Mouse (Mus musculus) urinary bladder, adult 18-20 months (tissue): ENCODE measurements around the gene Epn3.

ENCODE experiments used
- DNase-seq, 2 experiments: peaks; one replicate each; pipeline ENCODE4 v3.0.0; 2022; ENCODE audit warnings: low spot score in 2 of 2, mixed read lengths in 2 of 2

Epn3 gene

GRCm38 (mm10) chr11:94498093-94498996, 1.4 kb downstream of the Epn3 start:
- peak; percentile 56 to 83 for DNase-seq

DNA sequence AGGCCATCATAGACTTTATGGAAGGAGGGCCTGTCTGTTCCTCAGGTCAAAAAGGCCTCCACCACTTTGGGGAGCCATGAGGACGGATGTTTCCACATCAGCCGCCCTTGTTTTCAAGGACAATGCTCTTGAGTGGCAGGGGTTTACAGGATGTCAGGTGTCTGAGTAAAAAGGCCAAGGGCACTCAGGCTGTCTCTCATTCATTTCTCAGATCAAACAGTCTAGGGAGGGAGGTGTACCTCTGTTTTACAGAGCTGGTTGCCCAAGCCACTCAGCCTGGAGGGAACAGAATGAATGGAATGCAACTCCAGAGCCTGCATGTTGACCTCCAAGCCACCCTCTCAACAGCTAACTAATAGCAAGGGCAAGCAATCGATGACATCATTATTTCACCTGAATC, 4.4 kb downstream of the Epn3 start:
- DNase-seq: no peak

DNA sequence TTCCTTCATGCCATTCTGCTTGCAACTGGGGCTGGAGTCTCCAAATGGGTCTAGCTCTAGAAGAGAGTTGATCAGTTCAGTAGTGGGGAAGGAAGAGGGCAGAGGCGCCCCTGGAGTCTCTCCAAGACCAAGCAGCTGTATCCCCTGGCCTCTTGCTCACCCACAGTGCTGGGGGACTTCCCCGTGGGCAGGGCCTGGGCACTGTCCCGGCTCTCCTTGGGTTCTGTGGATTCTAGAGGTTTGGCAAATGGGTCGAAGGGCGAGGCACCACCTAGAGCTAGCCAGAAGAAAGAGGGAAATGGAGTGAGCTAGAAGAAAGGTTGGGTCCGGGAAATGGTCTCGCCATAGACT, 8.1 kb downstream of the Epn3 start:
- DNase-seq: no peak

DNA sequence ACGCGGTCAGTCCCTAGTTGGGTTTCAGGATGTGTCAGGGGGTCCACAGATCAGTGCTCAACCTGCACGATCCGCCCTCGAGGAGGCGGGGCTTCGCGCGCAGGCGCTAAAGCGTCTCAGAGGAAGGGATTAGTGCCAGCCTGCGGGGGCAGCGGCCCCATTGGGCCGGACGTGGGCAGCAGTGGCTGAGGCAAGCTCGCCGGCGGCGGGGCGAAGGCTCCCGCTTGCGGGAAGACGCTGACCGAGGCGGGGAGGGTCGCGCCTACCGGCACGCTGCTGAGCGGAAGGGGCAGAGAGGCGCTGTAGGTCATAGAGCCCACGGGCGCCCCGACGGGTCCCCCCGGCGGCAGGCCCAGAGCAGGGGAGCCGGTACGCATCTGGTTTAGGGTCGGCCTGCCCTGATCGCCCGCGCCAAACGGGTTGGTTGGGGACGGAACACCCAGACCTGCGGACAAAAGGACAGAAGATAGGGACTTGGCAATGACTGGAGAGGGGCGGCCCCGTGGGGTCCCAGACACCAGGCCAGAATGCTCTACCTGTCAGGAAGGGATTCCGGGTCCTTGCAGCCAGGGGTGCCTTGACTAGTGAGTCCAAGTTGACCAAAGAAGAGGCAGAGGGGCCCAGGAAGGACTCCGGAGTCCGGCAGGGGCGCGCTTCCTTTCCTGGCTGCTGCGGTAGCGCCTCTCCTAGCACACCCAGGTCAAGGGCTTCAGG, 8.6 kb downstream of the Epn3 start:
- no peak for DNase-seq

DNA sequence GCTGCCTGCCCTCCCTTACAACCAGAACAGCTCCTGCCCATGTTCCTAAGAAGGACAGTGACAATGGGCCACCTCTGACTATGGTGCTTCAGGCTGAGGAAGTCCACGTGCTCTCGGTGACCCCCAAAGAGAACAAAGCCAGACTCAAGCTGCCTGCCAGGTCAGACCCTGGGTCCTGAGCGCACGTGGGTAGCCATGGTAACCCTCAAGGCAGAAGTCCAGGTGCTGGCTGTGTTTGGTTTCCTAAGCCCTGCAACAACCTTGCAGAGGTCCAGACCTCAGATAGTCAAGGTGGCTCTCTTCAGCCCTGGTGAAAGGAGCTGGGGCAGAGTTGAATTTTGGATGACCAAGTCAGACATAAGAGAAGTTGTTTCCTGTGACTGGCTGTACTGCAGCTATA, 10.0 kb downstream of the Epn3 start:
- DNase-seq: no peak

DNA sequence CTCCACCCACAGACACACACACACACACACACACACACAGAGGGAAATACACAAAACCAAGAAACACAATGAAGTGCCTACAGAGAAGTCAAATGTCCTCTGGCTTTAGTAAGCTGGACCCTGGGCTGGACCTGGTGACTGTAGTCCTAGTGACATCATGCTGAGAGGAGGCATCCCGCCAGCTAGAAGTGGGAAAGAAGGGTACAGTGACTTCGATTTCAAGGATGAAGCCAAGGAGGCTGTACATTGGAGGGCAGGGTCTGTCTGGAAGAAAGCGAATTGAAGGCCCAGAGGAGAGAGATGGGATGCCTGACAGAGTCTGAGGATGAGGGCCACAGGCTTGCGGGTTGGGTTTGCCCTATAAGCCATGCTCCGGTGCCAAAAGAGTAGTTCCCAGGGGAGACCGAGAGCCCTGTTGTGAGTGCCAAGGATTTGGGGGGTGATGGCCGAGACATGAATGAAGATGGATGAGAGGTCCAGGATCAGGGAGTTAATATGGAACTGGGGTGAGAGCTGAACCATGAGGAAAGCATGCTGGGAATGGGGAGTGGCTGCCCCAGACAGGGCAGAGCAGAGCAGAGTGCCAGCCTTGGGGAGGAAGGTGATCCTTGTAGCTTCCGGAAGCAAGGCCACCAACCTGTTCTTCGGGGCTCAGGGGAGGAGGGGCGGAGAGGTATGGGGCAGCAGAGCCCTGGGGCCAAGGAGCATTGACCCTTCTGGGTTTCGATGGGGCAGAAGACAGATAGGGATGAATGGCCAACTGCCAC, 10.8 kb downstream of the Epn3 start:
- DNase-seq: no peak

DNA sequence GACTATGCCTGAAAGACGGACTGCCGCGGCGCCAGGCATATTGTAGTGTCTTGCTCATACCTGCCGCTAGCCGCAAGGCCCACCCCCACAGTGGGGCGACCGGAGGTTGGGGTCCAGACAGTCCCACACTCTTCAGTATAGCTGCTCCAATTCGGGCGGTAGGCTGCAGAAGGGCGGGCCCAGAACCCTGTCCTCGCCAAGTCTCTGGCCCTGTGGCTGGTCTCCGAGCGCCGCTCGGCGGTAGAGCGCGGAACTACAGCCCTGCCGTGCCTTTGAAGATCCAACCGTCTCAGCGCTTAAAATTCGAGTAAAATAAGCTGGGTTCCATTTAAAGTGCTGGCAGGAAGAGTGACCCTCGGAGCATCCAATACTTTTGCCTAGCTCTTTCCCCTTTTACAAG, 13.8 kb downstream of the Epn3 start, which contains the start of gene Spata20:
Spata20 (minus strand) TSS at position 179 of the 400 bp plus-strand sequence.
- DNase-seq: peak; percentile 75 to 90

DNA sequence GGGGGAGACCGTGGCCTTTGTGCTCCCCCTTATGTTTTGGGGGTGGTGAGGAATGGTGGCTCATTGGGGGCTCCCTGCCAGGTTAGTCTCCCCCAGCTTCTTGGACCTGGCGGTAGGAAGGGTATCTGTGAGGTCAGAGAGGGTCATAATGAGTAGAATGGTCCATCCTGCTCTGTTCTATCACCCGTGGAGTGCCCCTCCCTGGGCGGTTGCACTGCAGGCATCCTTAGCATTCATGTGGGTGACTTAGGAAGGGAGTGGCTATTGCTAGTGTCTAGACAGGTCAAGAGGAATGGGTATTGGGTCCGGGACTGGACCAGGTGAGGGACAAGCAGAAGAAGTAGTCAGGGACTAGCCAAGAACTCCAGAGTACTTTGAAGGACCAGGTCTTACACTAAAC, 14.6 kb downstream of the Epn3 start:
- no peak for DNase-seq

GRCm38 (mm10) chr11:94484636-94485035, 15.1 kb downstream of the Epn3 start:
- no peak for DNase-seq

DNA sequence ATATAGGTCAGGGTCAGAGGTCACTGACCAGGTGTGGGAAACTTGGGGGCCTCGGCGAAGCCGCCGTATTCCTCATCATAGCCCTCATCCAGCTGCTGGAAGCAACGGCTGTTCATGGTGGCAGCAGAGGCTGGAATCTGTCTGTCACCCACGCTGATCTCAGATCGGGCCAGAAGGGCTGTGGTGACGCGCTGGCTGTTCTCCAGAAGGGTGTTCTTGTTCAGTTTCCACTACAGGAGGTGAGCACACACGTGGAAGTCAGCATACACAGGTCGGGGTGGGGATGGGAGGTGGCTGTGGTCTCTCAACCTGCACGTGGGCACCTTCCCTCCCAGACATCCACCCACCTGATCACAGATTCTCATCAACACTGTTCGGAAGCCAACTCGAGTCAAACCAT, 15.9 kb downstream of the Epn3 start:
- no peak for DNase-seq

DNA sequence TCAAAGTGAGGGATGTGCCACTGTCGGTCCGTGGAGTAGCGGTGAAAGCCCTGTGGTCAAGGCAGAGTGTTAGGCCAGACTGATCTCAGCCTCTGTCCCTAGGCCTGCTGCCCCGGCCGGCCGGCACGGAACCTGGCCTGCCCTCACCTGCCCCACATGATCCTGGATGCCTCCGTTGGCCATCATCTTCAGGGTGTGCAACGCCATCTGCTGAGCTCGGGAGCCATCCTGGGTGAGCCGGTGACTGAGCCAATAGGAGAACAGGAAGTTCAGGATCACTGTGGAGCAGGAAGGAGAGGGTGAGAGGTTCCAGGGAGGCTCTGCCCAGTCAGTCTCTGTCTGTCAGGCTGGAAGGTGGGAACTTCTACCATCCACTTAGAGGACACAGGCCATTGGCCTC, 16.3 kb downstream of the Epn3 start:
- DNase-seq: no peak

GRCm38 (mm10) chr11:94482738-94483137, 17.0 kb downstream of the Epn3 start:
- no peak for DNase-seq

DNA sequence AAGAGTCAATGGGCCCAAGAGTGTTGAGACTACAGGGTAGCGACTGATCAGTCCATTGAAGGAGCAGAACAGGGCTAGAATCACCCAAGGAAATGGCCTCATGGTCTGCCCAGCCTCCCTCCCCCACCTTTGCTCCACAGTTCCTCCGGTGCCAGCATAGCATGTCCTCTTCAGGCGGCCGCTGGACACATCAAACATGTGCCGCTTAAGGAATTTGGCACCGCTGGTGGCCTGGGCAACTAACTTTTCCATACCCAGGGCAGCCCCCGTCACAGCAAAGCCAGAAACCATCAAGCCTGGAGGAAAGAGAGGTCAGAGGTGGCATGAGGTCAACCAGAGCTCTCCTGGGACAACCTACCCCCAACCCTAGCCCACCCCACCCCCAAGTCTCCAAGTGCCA, 17.8 kb downstream of the Epn3 start:
- no peak for DNase-seq

DNA sequence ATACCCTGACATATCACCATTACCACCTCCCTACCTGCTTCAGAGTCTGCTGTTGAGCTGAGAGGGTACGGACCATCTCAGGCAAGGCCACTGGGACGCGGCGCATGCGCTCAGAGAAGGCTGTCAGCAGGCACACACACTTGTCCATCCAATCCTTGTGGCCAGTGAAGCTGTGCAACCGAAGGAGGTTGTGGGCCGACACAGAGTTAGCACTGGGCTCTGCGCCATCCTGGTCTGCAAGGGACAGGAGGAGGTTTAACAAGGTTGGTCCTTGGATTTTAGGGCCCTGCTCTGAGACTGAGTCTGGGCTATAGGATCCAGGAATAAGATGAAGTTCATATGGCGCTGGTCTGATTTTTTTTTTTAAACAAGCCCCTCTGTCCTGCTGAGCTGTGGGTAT, 19.4 kb downstream of the Epn3 start:
- DNase-seq: no peak

DNA sequence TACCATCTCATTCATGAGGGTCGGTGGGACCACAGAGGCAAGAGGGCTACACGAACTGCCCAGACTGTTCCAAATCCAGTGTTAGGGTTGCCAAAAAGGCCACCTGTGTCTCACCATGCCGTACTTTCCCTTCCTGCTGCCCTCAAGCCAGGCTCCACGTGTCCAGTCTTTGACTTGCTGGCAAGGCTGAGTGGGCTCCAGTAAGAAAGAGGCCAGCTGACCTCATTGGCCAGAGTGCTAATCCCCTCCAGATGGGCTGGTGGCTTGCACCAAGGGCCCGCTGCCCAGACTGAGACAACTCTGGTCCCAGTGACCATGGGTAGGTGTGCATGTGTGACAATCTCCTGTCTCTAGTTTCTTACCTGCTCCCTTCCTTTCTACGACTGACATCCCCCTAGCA, 22.1 kb downstream of the Epn3 start:
- no peak for DNase-seq

DNA sequence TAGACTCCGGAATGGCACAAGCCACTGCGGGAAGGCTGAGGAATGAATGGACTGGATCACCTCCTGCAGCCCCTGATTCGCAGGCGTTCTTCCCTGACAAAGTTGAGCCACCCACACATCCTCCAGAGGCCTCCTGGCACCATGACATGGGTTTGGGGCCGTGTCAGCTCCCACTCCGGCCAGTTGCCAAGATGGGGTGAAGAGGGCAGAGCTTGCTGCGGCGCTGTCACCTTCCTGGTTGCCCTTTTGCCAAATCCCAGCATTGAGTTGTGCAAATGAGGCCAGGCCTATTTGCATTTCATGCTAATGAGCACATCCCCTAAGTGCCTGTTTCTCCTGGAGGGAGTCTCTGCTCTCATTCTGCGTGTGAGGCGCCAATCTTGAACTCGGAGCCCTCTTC, 24.1 kb downstream of the Epn3 start:
- DNase-seq: no peak

- DNase-seq: no peak
Observed at GRCm38 (mm10) chr11:94474544-94474910, 25.2 kb downstream of the Epn3 start.

- peak; percentile 79 to 81 for DNase-seq
Observed at GRCm38 (mm10) chr11:94473707-94474543, 25.8 kb downstream of the Epn3 start, which contains the start of gene Cacna1g. Cacna1g (minus strand) TSS chr11:94474198.

DNA sequence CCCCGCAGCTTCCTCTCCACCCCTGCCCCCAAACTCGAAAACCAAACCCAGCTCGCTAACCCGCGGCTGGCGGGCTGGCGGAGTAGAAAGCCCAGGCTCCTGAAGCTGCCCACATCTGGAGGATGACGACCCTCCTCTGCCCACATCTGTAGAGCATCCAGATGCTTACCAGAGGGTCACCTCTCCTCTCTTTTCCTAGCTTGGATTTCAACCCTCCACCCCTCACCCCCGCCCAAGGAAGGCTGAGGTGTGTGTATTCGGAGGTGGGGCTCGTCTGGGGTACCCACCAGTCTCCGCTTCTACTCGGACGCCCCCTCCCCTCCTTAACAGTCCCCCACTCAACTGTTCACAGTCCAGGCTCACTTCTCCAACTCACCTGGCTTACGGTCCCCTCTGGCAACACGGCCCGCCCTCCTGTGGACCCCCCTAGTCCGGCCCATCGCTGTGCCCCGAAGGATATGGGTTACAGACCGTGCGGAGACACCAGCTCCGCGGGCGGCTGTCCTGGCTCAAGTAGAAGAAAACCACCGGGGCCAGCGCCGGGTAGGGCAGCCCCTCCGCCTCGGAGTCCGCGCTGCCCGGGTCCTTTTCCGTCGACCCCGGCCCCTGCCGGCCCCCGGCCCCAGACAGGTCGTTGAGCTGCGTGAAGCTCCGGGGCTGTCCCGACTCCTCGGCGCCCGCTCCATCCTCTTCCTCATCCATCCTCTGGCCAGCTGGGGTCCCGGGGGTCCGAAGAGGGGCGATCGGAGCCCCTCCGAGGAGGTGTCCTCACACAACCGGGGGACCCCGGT, 26.7 kb downstream of the Epn3 start:
- DNase-seq: no peak

GRCm38 (mm10) chr11:94472585-94472915, 27.2 kb downstream of the Epn3 start:
- DNase-seq: no peak
